Mouse (Mus musculus) spleen, adult 18-20 months (tissue): ENCODE results near the gene Naif1.
"Not testable (repeated sequence)": the region's sequence is repeated elsewhere in the genome, so short reads cannot be mapped to it uniquely, and the experiment has no call there.

ENCODE experiments used
- DNase-seq, 2 experiments: peaks; one replicate each; pipeline ENCODE4 v3.0.0; 2022; ENCODE audit warnings: mixed read lengths in 2 of 2

Gene Naif1

GRCm38 (mm10) chr2:32459657-32460056 lies 9.4 kb downstream of the Naif1 start:
- DNase-seq, result no peak

- DNase-seq, result no peak
These were observed 13.5 kb downstream of the Naif1 start for GRCm38 (mm10) chr2:32463773-32464172.

GRCm38 (mm10) chr2:32464212-32464891 lies 14.1 kb downstream of the Naif1 start:
- no peak for DNase-seq

GRCm38 (mm10) chr2:32471001-32471680 lies 20.9 kb downstream of the Naif1 start:
- no peak for DNase-seq

GRCm38 (mm10) chr2:32471681-32472061 lies 21.4 kb downstream of the Naif1 start:
- no peak for DNase-seq

GRCm38 (mm10) chr2:32475361-32475760 lies 25.1 kb downstream of the Naif1 start:
- not testable (repeated sequence) for DNase-seq

- no peak for DNase-seq
These were observed 32.1 kb downstream of the Naif1 start for GRCm38 (mm10) chr2:32482351-32482750.

GRCm38 (mm10) chr2:32483179-32483875 lies 33.1 kb downstream of the Naif1 start:
- DNase-seq, result no peak

GRCm38 (mm10) chr2:32484933-32485332 lies 34.7 kb downstream of the Naif1 start:
- no peak for DNase-seq

GRCm38 (mm10) chr2:32485751-32486150 lies 35.5 kb downstream of the Naif1 start:
- DNase-seq, result no peak

- DNase-seq, result no peak
These were observed 35.9 kb downstream of the Naif1 start for GRCm38 (mm10) chr2:32486155-32486554.

GRCm38 (mm10) chr2:32487124-32487623 lies 36.9 kb downstream of the Naif1 start:
- peak; percentile 72 to 89 for DNase-seq

- DNase-seq, result peak; percentile 55 to 68
These were observed 38.4 kb downstream of the Naif1 start for GRCm38 (mm10) chr2:32488679-32489078.

- not testable (repeated sequence) for DNase-seq
These were observed 40.5 kb downstream of the Naif1 start for GRCm38 (mm10) chr2:32490730-32491129.

- DNase-seq, result no peak
These were observed 42.4 kb downstream of the Naif1 start for GRCm38 (mm10) chr2:32492661-32493060.

- peak; percentile 45 to 46 for DNase-seq
These were observed 43.0 kb downstream of the Naif1 start for GRCm38 (mm10) chr2:32493301-32493701.

GRCm38 (mm10) chr2:32494522-32494921 lies 44.3 kb downstream of the Naif1 start:
- no peak for DNase-seq

GRCm38 (mm10) chr2:32495185-32495726 lies 45.0 kb downstream of the Naif1 start:
- DNase-seq, result peak; percentile 68 to 76

GRCm38 (mm10) chr2:32496190-32496589 lies 45.9 kb downstream of the Naif1 start:
- DNase-seq, result peak in 1 of 2 experiments; percentile 26

- DNase-seq, result no peak
These were observed 49.1 kb downstream of the Naif1 start for GRCm38 (mm10) chr2:32499365-32499764.

- no peak for DNase-seq
These were observed 50.2 kb downstream of the Naif1 start for GRCm38 (mm10) chr2:32500461-32500860.

GRCm38 (mm10) chr2:32501754-32502324 lies 51.6 kb downstream of the Naif1 start:
- no peak for DNase-seq

GRCm38 (mm10) chr2:32502843-32503242 lies 52.6 kb downstream of the Naif1 start:
- no peak for DNase-seq
